In the genomic region with DNA sequence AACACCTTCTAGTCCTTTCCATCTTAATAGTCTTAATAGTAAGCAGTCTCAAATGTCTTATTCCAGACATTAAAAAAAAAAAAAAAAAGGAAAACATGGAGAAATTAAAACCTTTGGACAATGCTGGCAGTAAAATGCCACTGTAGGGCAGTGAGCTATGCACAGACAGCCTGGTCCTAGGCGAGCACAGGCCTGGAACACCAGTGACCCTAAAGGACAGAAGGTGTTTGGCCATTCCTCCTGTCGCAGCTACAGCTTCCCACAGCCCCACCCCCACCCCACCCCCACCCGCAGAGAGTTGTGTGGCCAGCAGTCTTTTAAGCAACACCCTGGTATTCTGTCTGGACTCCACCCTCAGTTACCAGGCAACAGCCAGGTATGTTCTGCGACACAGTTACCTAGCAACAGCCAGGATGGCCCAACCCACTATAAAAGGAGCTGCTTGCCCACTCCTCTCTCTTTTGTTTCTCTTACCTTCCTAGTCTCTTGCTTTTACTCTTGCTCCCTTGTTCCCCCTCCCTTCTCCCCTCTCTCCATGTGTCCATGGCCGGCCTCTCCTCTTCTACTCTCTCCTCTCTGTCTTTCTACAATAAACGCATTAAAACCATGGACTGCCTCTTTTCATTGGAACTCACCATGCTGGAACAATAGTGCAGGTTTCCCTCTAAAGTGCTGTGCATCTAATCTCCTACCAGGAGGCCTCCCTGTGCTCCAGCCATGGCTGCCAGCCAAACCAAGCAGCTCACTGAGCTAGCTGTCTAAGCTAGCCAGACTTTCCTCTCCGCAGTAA, we compare ENCODE assay signal across 11 mouse cellular contexts.
DNase-seq lines count a peak whose midpoint lies in the region; ATAC-seq lines count a peak whose summit lies in the region.
"Had no signal": no experiment of that assay in that cellular context is flagged by ENCODE, and none has a peak within 500 bp of the region (broad histone marks: within the 10 kb centered on the region; RNA-seq: fewer than 3 reads in every experiment).

No protein-coding gene starts in this region.

- H3K4me2 ChIP-seq in intestine, embryonic 15.5 days (replicated peaks) = no peak overlapping the region
- no peak overlapping the region for H3K4me2 ChIP-seq in intestine, embryonic 16.5 days (ENCODE audit: low read depth, low read length)
- H3K4me2 ChIP-seq in hindbrain, embryonic 13.5 days = no peak overlapping the region
- no peak overlapping the region for H3K4me2 ChIP-seq in neural tube, embryonic 11.5 days (ENCODE audit: low read depth)
- H3K4me2 ChIP-seq in liver, embryonic 11.5 days = no peak overlapping the region

- no peak overlapping the region for H3K27ac ChIP-seq in intestine, embryonic 15.5 days
- no peak overlapping the region for H3K27ac ChIP-seq in intestine, embryonic 16.5 days (ENCODE audit: low read length)
- no peak overlapping the region for H3K27ac ChIP-seq in hindbrain, embryonic 13.5 days
- H3K27ac ChIP-seq in neural tube, embryonic 11.5 days (ENCODE audit: low read depth, low read length) = no peak overlapping the region
- H3K27ac ChIP-seq in liver, embryonic 11.5 days (ENCODE audit: low read depth, low read length) = no peak overlapping the region
- H3K27ac ChIP-seq: left cerebral cortex, adult 2 months had no signal

- peak; percentile 9 to 24 for DNase-seq in cerebellum, postnatal 36 days
- peak; percentile 22 for DNase-seq in neural tube, embryonic 11.5 days (ENCODE audit: low spot score)
- no peak for DNase-seq in liver, embryonic 11.5 days (ENCODE audit: low spot score)
- no peak for DNase-seq in thymus, postnatal 0 days (ENCODE audit: low spot score)
- DNase-seq in urinary bladder, postnatal 36 days (ENCODE audit: low spot score in 2 of 2) = no peak
- DNase-seq: adrenal gland, postnatal 10 days had no signal

- H3K9me3 ChIP-seq in intestine, embryonic 15.5 days = no peaks in the 10 kb centered on the region
- no peaks in the 10 kb centered on the region for H3K9me3 ChIP-seq in intestine, embryonic 16.5 days (ENCODE audit: control insufficient read depth, low read length)
- no peaks in the 10 kb centered on the region for H3K9me3 ChIP-seq in hindbrain, embryonic 13.5 days
- H3K9me3 ChIP-seq in neural tube, embryonic 11.5 days (ENCODE audit: control insufficient read depth, low read length) = no peaks in the 10 kb centered on the region
- no peaks in the 10 kb centered on the region for H3K9me3 ChIP-seq in liver, embryonic 11.5 days (ENCODE audit: control insufficient read depth, low read length)

- H3K27me3 ChIP-seq in intestine, embryonic 15.5 days (replicated peaks) = no peaks in the 10 kb centered on the region
- H3K27me3 ChIP-seq in intestine, embryonic 16.5 days (replicated peaks; ENCODE audit: control insufficient read depth, insufficient read depth, low read length) = no peaks in the 10 kb centered on the region
- no peaks in the 10 kb centered on the region for H3K27me3 ChIP-seq in hindbrain, embryonic 13.5 days
- H3K27me3 ChIP-seq in neural tube, embryonic 11.5 days (ENCODE audit: control insufficient read depth, insufficient read depth, low read length) = no peaks in the 10 kb centered on the region
- H3K27me3 ChIP-seq in liver, embryonic 11.5 days (replicated peaks; ENCODE audit: control insufficient read depth, insufficient read depth, low read length) = no peaks in the 10 kb centered on the region

- no peaks in the 10 kb centered on the region for H3K4me1 ChIP-seq in intestine, embryonic 15.5 days (replicated peaks)
- H3K4me1 ChIP-seq in intestine, embryonic 16.5 days (ENCODE audit: control insufficient read depth, insufficient read depth, low read length) = no peaks in the 10 kb centered on the region
- H3K4me1 ChIP-seq in hindbrain, embryonic 13.5 days (replicated peaks) = no peaks in the 10 kb centered on the region
- no peaks in the 10 kb centered on the region for H3K4me1 ChIP-seq in neural tube, embryonic 11.5 days (ENCODE audit: control insufficient read depth, insufficient read depth, low read length)
- H3K4me1 ChIP-seq in liver, embryonic 11.5 days (replicated peaks; ENCODE audit: control insufficient read depth, insufficient read depth, low read length) = no peaks in the 10 kb centered on the region

- 0 out of 2 replicates have a peak, but pooled peaks have one; percentile 23 for ATAC-seq in intestine, embryonic 15.5 days
- no peak for ATAC-seq in intestine, embryonic 16.5 days
- peak; percentile 88 for ATAC-seq in hindbrain, embryonic 13.5 days (ENCODE audit: low FRiP score)
- peak; percentile 80 for ATAC-seq in neural tube, embryonic 11.5 days (ENCODE audit: insufficient read depth, low FRiP score, low TSS enrichment)
- ATAC-seq in liver, embryonic 11.5 days (replicated peaks; ENCODE audit: low FRiP score) = no peak

- 36% methylated on average over 7 of the region's 7 CpGs for WGBS in intestine, embryonic 15.5 days
- 39% methylated on average over 7 of the region's 7 CpGs for WGBS in intestine, embryonic 16.5 days
- 20% methylated on average over 7 of the region's 7 CpGs for WGBS in hindbrain, embryonic 13.5 days
- 32% methylated on average over 7 of the region's 7 CpGs for WGBS in neural tube, embryonic 11.5 days
- 47% methylated on average over 7 of the region's 7 CpGs for WGBS in liver, embryonic 11.5 days

- H3K9ac ChIP-seq in intestine, embryonic 15.5 days = no peak overlapping the region
- H3K9ac ChIP-seq in intestine, embryonic 16.5 days (ENCODE audit: low read depth, low read length) = no peak overlapping the region
- H3K9ac ChIP-seq in hindbrain, embryonic 13.5 days = no peak overlapping the region
- H3K9ac ChIP-seq in neural tube, embryonic 11.5 days (ENCODE audit: low read length) = no peak overlapping the region
- no peak overlapping the region for H3K9ac ChIP-seq in liver, embryonic 11.5 days (ENCODE audit: low read depth, low read length)

- H3K36me3 ChIP-seq in intestine, embryonic 15.5 days = no peaks in the 10 kb centered on the region
- no peaks in the 10 kb centered on the region for H3K36me3 ChIP-seq in intestine, embryonic 16.5 days (ENCODE audit: control insufficient read depth, insufficient read depth, low read length)
- no peaks in the 10 kb centered on the region for H3K36me3 ChIP-seq in hindbrain, embryonic 13.5 days
- H3K36me3 ChIP-seq in neural tube, embryonic 11.5 days (ENCODE audit: control insufficient read depth, insufficient read depth, low read length) = no peaks in the 10 kb centered on the region
- no peaks in the 10 kb centered on the region for H3K36me3 ChIP-seq in liver, embryonic 11.5 days (ENCODE audit: control insufficient read depth, insufficient read depth, low read length)

- H3K4me3 ChIP-seq in intestine, embryonic 15.5 days (replicated peaks) = no peak overlapping the region
- no peak overlapping the region for H3K4me3 ChIP-seq in intestine, embryonic 16.5 days (ENCODE audit: low read length)
- H3K4me3 ChIP-seq in hindbrain, embryonic 13.5 days = no peak overlapping the region
- no peak overlapping the region for H3K4me3 ChIP-seq in neural tube, embryonic 11.5 days (ENCODE audit: low read depth, low read length)
- H3K4me3 ChIP-seq in liver, embryonic 11.5 days (ENCODE audit: low read depth, low read length) = no peak overlapping the region
- H3K4me3 ChIP-seq: left cerebral cortex, adult 2 months; myocyte had no signal

Comparison
In these comparisons a context has a peak if more than half of its experiments do, and no peak if none do; other contexts are left out.
1. ATAC-seq: peak in intestine, embryonic 15.5 days (single experiment), hindbrain, embryonic 13.5 days (single experiment) and neural tube, embryonic 11.5 days (single experiment); none in intestine, embryonic 16.5 days (single experiment) and liver, embryonic 11.5 days (single experiment).
2. DNase-seq: peak in cerebellum, postnatal 36 days (2 of 2) and neural tube, embryonic 11.5 days (single experiment); none in liver, embryonic 11.5 days (single experiment), thymus, postnatal 0 days (single experiment) and urinary bladder, postnatal 36 days (0 of 2).